8 mouse cellular contexts compared by ENCODE assay signal in genomic region chr14:55105836-55106809, GRCm38 (mm10). TPM values are rescaled to one million over a fixed set of nuclear protein-coding genes. Genes with fewer than 3 reads are reported as not detected.
DNase-seq lines count a peak whose midpoint lies in the region; ATAC-seq and TF ChIP-seq lines count a peak whose summit lies in the region.

Gene Ap1g2 (minus strand): TSS chr14:55106593.

- H3K36me3 ChIP-seq in hindbrain, embryonic 13.5 days: peaks cover 3% of the 10 kb centered on the region; the same call in 1 of the 2 replicates

- no peaks in the 10 kb centered on the region for H3K9me3 ChIP-seq in hindbrain, embryonic 13.5 days

- CTCF ChIA-PET in Patski (lab: Charles Lee): interaction anchor here (0.7 to 1.2 kb wide), 3 partner anchors 8 to 14 kb away, joined by 3 read pairs; no protein-coding TSS in a partner anchor

- no peak for DNase-seq in Patski (ENCODE audit: low read depth, low spot score)
- DNase-seq in cerebellum, adult 9-11 months: peak; percentile 91
- DNase-seq in frontal cortex, postnatal 14 days (ENCODE audit: low spot score in 2 of 2): peak; percentile 79 to 85
- peak; percentile 82 for DNase-seq in left cerebral cortex, adult 11 months (ENCODE audit: low spot score)
- DNase-seq in lung, postnatal 4 days: peak; percentile 85
- DNase-seq in right cerebral cortex, adult 18-20 months: peak; percentile 91
- DNase-seq in urinary bladder, postnatal 14 days (ENCODE audit: low spot score): peak; percentile 84

- H3K4me1 ChIP-seq in hindbrain, embryonic 13.5 days (replicated peaks): peaks cover 55% of the 10 kb centered on the region

- POLR2A ChIA-PET in Patski (lab: Charles Lee): interaction anchor here (1.9 kb wide), 1 partner anchor 11 kb away, joined by 8 read pairs; the partner anchor contains the start of gene Thtpa

- in situ Hi-C loops in Patski (cut with MboI; ENCODE audit: low pct_unique_long_range_greater_than_20kb): no loop called here

- peak within 1 kb of the TSS; percentile 46 for H3K4me3 ChIP-seq in hindbrain, embryonic 13.5 days

- no peak for TF ChIP-seq CTCF in Patski (IDR thresholded peaks at IDR 0.05)

- under 1% methylated on average over 39 of the region's 39 CpGs for WGBS in hindbrain, embryonic 13.5 days

- H3K9ac ChIP-seq in hindbrain, embryonic 13.5 days: peak within 1 kb of the TSS; percentile 81

- H3K27me3 ChIP-seq in Patski: no peaks in the 10 kb centered on the region
- H3K27me3 ChIP-seq in hindbrain, embryonic 13.5 days: peaks cover 15% of the 10 kb centered on the region; the same call in 1 of the 2 replicates

- peak within 1 kb of the TSS; percentile 95 for H3K4me2 ChIP-seq in hindbrain, embryonic 13.5 days

- H3K27ac ChIP-seq in hindbrain, embryonic 13.5 days: peak within 1 kb of the TSS; percentile 84

- peak; percentile 72 for ATAC-seq in Patski
- peak; percentile 55 for ATAC-seq in hindbrain, embryonic 13.5 days (ENCODE audit: low FRiP score)

RNA-seq across cellular contexts. Expression of gene Ap1g2, which starts in this region (rescaled TPM):
- polyA plus RNA-seq in Patski (2021): 25.9 TPM
- 6.5 and 6.6 TPM in 2 replicates for polyA plus RNA-seq in hindbrain, embryonic 13.5 days (2015; fragmentation: Nextera tagmentation; extraction: Ambion mirVana)
